Mouse (Mus musculus) cortical plate, adult 2 months (tissue): ENCODE data around the gene 2310030G06Rik.

Source experiments
- CTCF ChIP-seq: fragments of 200-500 bp; IDR thresholded peaks from 2 replicates; pipeline ENCODE4 v1.5.1; 2011; ENCODE audit warnings: mild to moderate bottlenecking, control low read depth, low read length; ENCODE audit not compliant: insufficient read depth; ENCODE audit errors: extremely low read depth
- POLR2A ChIP-seq: fragments of 200-500 bp; IDR thresholded peaks from 2 replicates; pipeline ENCODE4 v1.6.1; 2011; ENCODE audit warnings: mild to moderate bottlenecking, low read length, control low read depth; ENCODE audit not compliant: insufficient read depth; ENCODE audit errors: extremely low read depth

DNA sequence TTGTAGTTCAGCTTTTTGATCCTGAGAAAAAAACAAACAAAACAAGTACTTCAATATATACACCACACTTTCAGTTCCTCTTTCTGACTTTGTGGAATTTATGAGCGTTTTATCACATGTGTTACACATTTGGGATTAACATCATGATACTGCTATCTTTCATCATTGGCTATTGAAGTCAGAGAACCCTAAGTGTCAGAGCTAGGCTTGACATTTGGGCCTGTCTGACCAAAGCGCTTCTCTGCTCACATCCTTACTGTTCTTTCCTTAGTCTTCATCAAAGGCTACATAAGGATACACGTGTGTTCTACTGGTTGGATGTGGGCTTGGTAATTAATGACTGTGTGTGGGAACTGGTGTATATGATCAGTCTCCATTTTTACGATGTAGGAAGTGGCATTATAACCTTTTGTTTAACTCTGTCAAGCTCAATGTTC is 27.7 kb upstream of the 2310030G06Rik start:
- TF ChIP-seq POLR2A (no peak), CTCF (no peak)
